Comparison of ENCODE assay signal across 9 mouse cellular contexts in genomic region chr2:105468930-105469329, GRCm38 (mm10).
DNase-seq lines count a peak whose midpoint lies in the region; ATAC-seq and TF ChIP-seq lines count a peak whose summit lies in the region.
"Had no signal": no experiment of that assay in that cellular context is flagged by ENCODE, and none has a peak within 500 bp of the region (broad histone marks: within the 10 kb centered on the region; RNA-seq: fewer than 3 reads in every experiment).

No protein-coding gene starts in this region.

- TF ChIP-seq POLR2A in cerebellum, adult 2 months (IDR thresholded peaks at IDR 0.05; ENCODE audit: borderline replicate concordance, insufficient read depth, low read length): no peak

- intact Hi-C loops in left cerebral cortex, adult 2 months (cut with DNase I): loop anchor here (5.0 kb wide), 1 partner anchor 613 kb away; no protein-coding TSS in a partner anchor

- no peak overlapping the region for H3K4me2 ChIP-seq in hindbrain, embryonic 11.5 days (replicated peaks; ENCODE audit: low read depth, low read length)
- no peak overlapping the region for H3K4me2 ChIP-seq in hindbrain, embryonic 16.5 days (ENCODE audit: low read length)
- H3K4me2 ChIP-seq: liver, embryonic 15.5 days had no signal

- peak; percentile 69 for DNase-seq in hindbrain, embryonic 11.5 days (ENCODE audit: low spot score)
- peak; percentile 16 for DNase-seq in MEL-GATA-1-ER (ENCODE audit: extremely low read depth, low read depth)
- DNase-seq in cerebellum, adult 2 months: peak; percentile 57 to 68
- DNase-seq in frontal cortex, adult 2 months (ENCODE audit: extremely low spot score in 1 of 2, low spot score in 1 of 2): peak; percentile 6 to 81
- DNase-seq in left cerebral cortex, adult 2 months (ENCODE audit: extremely low spot score in 1 of 2, low spot score in 2 of 2): peak; percentile 39 to 46
- DNase-seq in naive thymus-derived CD4-positive, alpha-beta T cell, adult 2 months (ENCODE audit: low read depth): peak; percentile 2
- DNase-seq in T-cell, adult 2 months (ENCODE audit: low spot score): no peak

- no peak overlapping the region for H3K9ac ChIP-seq in hindbrain, embryonic 11.5 days (ENCODE audit: low read depth, low read length)
- no peak overlapping the region for H3K9ac ChIP-seq in hindbrain, embryonic 16.5 days (ENCODE audit: low read depth, low read length)
- H3K9ac ChIP-seq: liver, embryonic 15.5 days had no signal

- no peak overlapping the region for H3K27ac ChIP-seq in hindbrain, embryonic 11.5 days (ENCODE audit: low read depth, low read length)
- H3K27ac ChIP-seq in hindbrain, embryonic 16.5 days (ENCODE audit: low read depth, low read length): no peak overlapping the region
- H3K27ac ChIP-seq in cerebellum, adult 2 months (ENCODE audit: insufficient read depth, low read length): no peak overlapping the region
- H3K27ac ChIP-seq in left cerebral cortex, adult 2 months: no peak overlapping the region
- H3K27ac ChIP-seq: liver, embryonic 15.5 days had no signal

- H3K27me3 ChIP-seq in hindbrain, embryonic 11.5 days (ENCODE audit: control insufficient read depth, insufficient read depth, low read length): no peaks in the 10 kb centered on the region
- H3K27me3 ChIP-seq in hindbrain, embryonic 16.5 days (replicated peaks; ENCODE audit: control insufficient read depth, insufficient read depth, low read length): no peaks in the 10 kb centered on the region
- no peaks in the 10 kb centered on the region for H3K27me3 ChIP-seq in cerebellum, adult 2 months (ENCODE audit: control insufficient read depth, insufficient read depth, low read length)
- H3K27me3 ChIP-seq: liver, embryonic 15.5 days had no signal

- no peak; the same call in 1 of the 2 replicates for ATAC-seq in hindbrain, embryonic 11.5 days (ENCODE audit: low FRiP score)
- no peak for ATAC-seq in hindbrain, embryonic 16.5 days

- no peaks in the 10 kb centered on the region for H3K9me3 ChIP-seq in hindbrain, embryonic 11.5 days (ENCODE audit: control insufficient read depth, low read length)
- H3K9me3 ChIP-seq in hindbrain, embryonic 16.5 days (ENCODE audit: control insufficient read depth, low read length): no peaks in the 10 kb centered on the region
- H3K9me3 ChIP-seq: liver, embryonic 15.5 days had no signal

- 39% methylated on average over 5 of the region's 5 CpGs for WGBS in hindbrain, embryonic 11.5 days
- WGBS in hindbrain, embryonic 16.5 days: 31% methylated on average over 5 of the region's 5 CpGs
- 18% methylated on average over 5 of the region's 5 CpGs for WGBS in cerebellum, adult 2 months

- H3K4me3 ChIP-seq in hindbrain, embryonic 11.5 days (ENCODE audit: low read depth, low read length): no peak overlapping the region
- no peak overlapping the region for H3K4me3 ChIP-seq in hindbrain, embryonic 16.5 days (ENCODE audit: low read length)
- H3K4me3 ChIP-seq in cerebellum, adult 2 months (replicated peaks; ENCODE audit: insufficient read depth, low read depth, low read length): no peak overlapping the region
- H3K4me3 ChIP-seq in left cerebral cortex, adult 2 months: no peak overlapping the region
- H3K4me3 ChIP-seq: liver, embryonic 15.5 days had no signal

- TF ChIP-seq CTCF in cerebellum, adult 2 months (IDR thresholded peaks at IDR 0.05; ENCODE audit: borderline replicate concordance, insufficient read depth, low read depth, low read length): peak; percentile 75
- TF ChIP-seq CTCF in left cerebral cortex, adult 2 months (IDR thresholded peaks at IDR 0.05): peak; percentile 73

- H3K4me1 ChIP-seq in hindbrain, embryonic 11.5 days (replicated peaks; ENCODE audit: control insufficient read depth, insufficient read depth, low read length): no peaks in the 10 kb centered on the region
- H3K4me1 ChIP-seq in hindbrain, embryonic 16.5 days (ENCODE audit: control insufficient read depth, insufficient read depth, low read depth, low read length): no peaks in the 10 kb centered on the region
- no peaks in the 10 kb centered on the region for H3K4me1 ChIP-seq in cerebellum, adult 2 months (ENCODE audit: control insufficient read depth, insufficient read depth, low read length)
- H3K4me1 ChIP-seq: liver, embryonic 15.5 days had no signal

- no peaks in the 10 kb centered on the region for H3K36me3 ChIP-seq in hindbrain, embryonic 11.5 days (ENCODE audit: control insufficient read depth, insufficient read depth, low read length)
- no peaks in the 10 kb centered on the region for H3K36me3 ChIP-seq in hindbrain, embryonic 16.5 days (ENCODE audit: control insufficient read depth, insufficient read depth, low read length)
- H3K36me3 ChIP-seq: liver, embryonic 15.5 days had no signal
